ENCODE assay signal across 19 mouse cellular contexts in the genomic region with DNA sequence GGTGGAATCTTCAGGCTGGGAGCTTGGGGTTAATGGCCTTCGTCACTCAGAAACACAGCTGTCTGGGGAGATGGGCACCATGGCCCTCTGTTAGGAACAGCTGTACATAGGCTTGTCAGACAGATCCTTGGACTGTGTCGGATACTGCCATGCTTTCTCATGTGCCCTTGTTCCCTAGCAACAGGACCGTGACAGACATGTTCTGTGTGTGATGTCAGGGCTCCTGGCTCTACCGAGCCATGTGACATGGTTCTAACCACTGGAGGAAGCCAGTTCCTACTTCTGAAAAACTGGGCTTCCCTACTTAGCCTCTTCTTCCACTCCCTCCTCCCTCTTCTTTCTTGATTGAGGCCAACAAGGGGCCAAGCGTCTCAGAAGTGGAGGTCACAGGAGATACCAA.
A peak's percentile ranks its signal among the peaks of the same experiment; 100 is the strongest.
DNase-seq lines count a peak whose midpoint lies in the region; ATAC-seq and TF ChIP-seq lines count a peak whose summit lies in the region.
"Had no signal": no experiment of that assay in that cellular context is flagged by ENCODE, and none has a peak within 500 bp of the region (broad histone marks: within the 10 kb centered on the region; RNA-seq: fewer than 3 reads in every experiment).

No protein-coding gene starts in this region.

- no peaks in the 10 kb centered on the region for H3K36me3 ChIP-seq in hindbrain, embryonic 10.5 days
- no peaks in the 10 kb centered on the region for H3K36me3 ChIP-seq in hindbrain, embryonic 13.5 days
- no peaks in the 10 kb centered on the region for H3K36me3 ChIP-seq in midbrain, postnatal 0 days (ENCODE audit: insufficient read depth, low read length)
- H3K36me3 ChIP-seq in midbrain, embryonic 16.5 days (ENCODE audit: control insufficient read depth, insufficient read depth, low read length) = no peaks in the 10 kb centered on the region
- no peaks in the 10 kb centered on the region for H3K36me3 ChIP-seq in limb, embryonic 13.5 days
- H3K36me3 ChIP-seq: forebrain, embryonic 15.5 days had no signal

- H3K4me1 ChIP-seq in hindbrain, embryonic 10.5 days (replicated peaks) = peaks cover 76% of the 10 kb centered on the region
- H3K4me1 ChIP-seq in hindbrain, embryonic 13.5 days (replicated peaks) = peaks cover 46% of the 10 kb centered on the region
- H3K4me1 ChIP-seq in midbrain, postnatal 0 days (ENCODE audit: insufficient read depth, low read length) = peaks cover 3% of the 10 kb centered on the region; the same call in 1 of the 2 replicates
- H3K4me1 ChIP-seq in midbrain, embryonic 16.5 days (ENCODE audit: control insufficient read depth, insufficient read depth, low read length) = peaks cover 6% of the 10 kb centered on the region
- H3K4me1 ChIP-seq in limb, embryonic 13.5 days = peaks cover 36% of the 10 kb centered on the region
- H3K4me1 ChIP-seq: forebrain, embryonic 15.5 days had no signal

- WGBS in hindbrain, embryonic 10.5 days = 77% methylated on average over 5 of the region's 5 CpGs
- 61% methylated on average over 5 of the region's 5 CpGs for WGBS in hindbrain, embryonic 13.5 days
- 62% methylated on average over 5 of the region's 5 CpGs for WGBS in midbrain, postnatal 0 days
- WGBS in midbrain, embryonic 16.5 days = 58% methylated on average over 5 of the region's 5 CpGs
- WGBS in limb, embryonic 13.5 days = 84% methylated on average over 5 of the region's 5 CpGs

- H3K27ac ChIP-seq in hindbrain, embryonic 10.5 days = peak overlapping the region; percentile 67
- H3K27ac ChIP-seq in hindbrain, embryonic 13.5 days = no peak overlapping the region
- H3K27ac ChIP-seq in midbrain, postnatal 0 days (ENCODE audit: low read depth, low read length) = no peak overlapping the region
- no peak overlapping the region for H3K27ac ChIP-seq in midbrain, embryonic 16.5 days (ENCODE audit: low read length)
- H3K27ac ChIP-seq in limb, embryonic 13.5 days = no peak overlapping the region
- H3K27ac ChIP-seq: forebrain, embryonic 15.5 days had no signal

- ATAC-seq in hindbrain, embryonic 13.5 days (ENCODE audit: low FRiP score) = no peak
- peak; percentile 62; the same call in 1 of the 2 replicates for ATAC-seq in midbrain, postnatal 0 days (ENCODE audit: low FRiP score)
- no peak; the same call in 1 of the 2 replicates for ATAC-seq in midbrain, embryonic 16.5 days
- ATAC-seq in limb, embryonic 13.5 days (ENCODE audit: low FRiP score, low read depth) = peak; percentile 44; the same call in 1 of the 2 replicates
- ATAC-seq in CD4-positive, CD25-positive, alpha-beta regulatory T cell, adult 4 months = no peak
- ATAC-seq: forebrain, embryonic 15.5 days had no signal

- H3K4me3 ChIP-seq in hindbrain, embryonic 10.5 days = no peak overlapping the region
- no peak overlapping the region for H3K4me3 ChIP-seq in hindbrain, embryonic 13.5 days
- no peak overlapping the region for H3K4me3 ChIP-seq in midbrain, postnatal 0 days (ENCODE audit: low read depth, low read length)
- H3K4me3 ChIP-seq in midbrain, embryonic 16.5 days (ENCODE audit: low read depth, low read length) = no peak overlapping the region
- no peak overlapping the region for H3K4me3 ChIP-seq in limb, embryonic 13.5 days
- H3K4me3 ChIP-seq: forebrain, embryonic 15.5 days; megakaryocyte, embryonic 14.5 days had no signal

- TF ChIP-seq CTCF in midbrain, postnatal 0 days (IDR thresholded peaks at IDR 0.05) = no peak

- no peak overlapping the region for H3K9ac ChIP-seq in hindbrain, embryonic 13.5 days
- no peak overlapping the region for H3K9ac ChIP-seq in midbrain, postnatal 0 days (replicated peaks; ENCODE audit: low read length, poor library complexity, severe bottlenecking)
- no peak overlapping the region for H3K9ac ChIP-seq in midbrain, embryonic 16.5 days (ENCODE audit: low read depth, low read length)
- H3K9ac ChIP-seq in limb, embryonic 13.5 days = no peak overlapping the region
- H3K9ac ChIP-seq: forebrain, embryonic 15.5 days had no signal

- H3K4me2 ChIP-seq in hindbrain, embryonic 13.5 days = no peak overlapping the region
- no peak overlapping the region for H3K4me2 ChIP-seq in midbrain, postnatal 0 days (ENCODE audit: low read depth, low read length, poor library complexity, severe bottlenecking)
- H3K4me2 ChIP-seq in midbrain, embryonic 16.5 days (ENCODE audit: low read length) = no peak overlapping the region
- H3K4me2 ChIP-seq in limb, embryonic 13.5 days (replicated peaks) = no peak overlapping the region
- H3K4me2 ChIP-seq: forebrain, embryonic 15.5 days; heart, embryonic 11.5 days had no signal

- H3K27me3 ChIP-seq in hindbrain, embryonic 10.5 days (ENCODE audit: insufficient read depth, poor library complexity, severe bottlenecking) = no peaks in the 10 kb centered on the region; the same call in 1 of the 2 replicates
- H3K27me3 ChIP-seq in hindbrain, embryonic 13.5 days = 0 out of 2 replicates have a peak, but pooled peaks cover 12% of the 10 kb centered on the region
- no peaks in the 10 kb centered on the region for H3K27me3 ChIP-seq in midbrain, postnatal 0 days (ENCODE audit: insufficient read depth, low read length)
- H3K27me3 ChIP-seq in midbrain, embryonic 16.5 days (ENCODE audit: control insufficient read depth, insufficient read depth, low read depth, low read length) = no peaks in the 10 kb centered on the region
- H3K27me3 ChIP-seq in limb, embryonic 13.5 days = no peaks in the 10 kb centered on the region
- H3K27me3 ChIP-seq: forebrain, embryonic 15.5 days had no signal

- no peaks in the 10 kb centered on the region for H3K9me3 ChIP-seq in hindbrain, embryonic 10.5 days
- H3K9me3 ChIP-seq in hindbrain, embryonic 13.5 days = no peaks in the 10 kb centered on the region
- H3K9me3 ChIP-seq in midbrain, postnatal 0 days (ENCODE audit: low read length) = no peaks in the 10 kb centered on the region
- H3K9me3 ChIP-seq in midbrain, embryonic 16.5 days (replicated peaks; ENCODE audit: control insufficient read depth, low read length, poor library complexity, severe bottlenecking) = no peaks in the 10 kb centered on the region
- no peaks in the 10 kb centered on the region for H3K9me3 ChIP-seq in limb, embryonic 13.5 days
- H3K9me3 ChIP-seq: forebrain, embryonic 15.5 days; megakaryocyte, embryonic 14.5 days had no signal

- DNase-seq in hindbrain, embryonic 10.5 days (ENCODE audit: low spot score) = no peak
- DNase-seq in midbrain, postnatal 0 days (ENCODE audit: low spot score) = no peak
- no peak for DNase-seq in layer of hippocampus, adult 8-10 months (ENCODE audit: low spot score in 2 of 2)
- DNase-seq: adrenal gland, adult 8-10 months; B cell, adult 2 months; cerebellum, adult 2 months; gastrocnemius, postnatal 10 days; heart, postnatal 4 days; kidney, adult 18-20 months; kidney, postnatal 4 days; layer of hippocampus, postnatal 36 days; thymus, postnatal 25 days had no signal

Comparison
In these comparisons a context has a peak if more than half of its experiments do, and no peak if none do; other contexts are left out.
1. ATAC-seq: peak in midbrain, postnatal 0 days (single experiment) and limb, embryonic 13.5 days (single experiment); none in hindbrain, embryonic 13.5 days (single experiment), midbrain, embryonic 16.5 days (single experiment) and CD4-positive, CD25-positive, alpha-beta regulatory T cell, adult 4 months (single experiment).